Mouse (Mus musculus) lung, postnatal 25 days (tissue): ENCODE results near the gene Rpl37a.
A peak's percentile ranks its signal among the peaks of the same experiment; 100 is the strongest.

Experiments used
- DNase-seq: peaks from one replicate; pipeline ENCODE4 v3.0.0; 2022; ENCODE audit warnings: low spot score

Rpl37a gene

DNA sequence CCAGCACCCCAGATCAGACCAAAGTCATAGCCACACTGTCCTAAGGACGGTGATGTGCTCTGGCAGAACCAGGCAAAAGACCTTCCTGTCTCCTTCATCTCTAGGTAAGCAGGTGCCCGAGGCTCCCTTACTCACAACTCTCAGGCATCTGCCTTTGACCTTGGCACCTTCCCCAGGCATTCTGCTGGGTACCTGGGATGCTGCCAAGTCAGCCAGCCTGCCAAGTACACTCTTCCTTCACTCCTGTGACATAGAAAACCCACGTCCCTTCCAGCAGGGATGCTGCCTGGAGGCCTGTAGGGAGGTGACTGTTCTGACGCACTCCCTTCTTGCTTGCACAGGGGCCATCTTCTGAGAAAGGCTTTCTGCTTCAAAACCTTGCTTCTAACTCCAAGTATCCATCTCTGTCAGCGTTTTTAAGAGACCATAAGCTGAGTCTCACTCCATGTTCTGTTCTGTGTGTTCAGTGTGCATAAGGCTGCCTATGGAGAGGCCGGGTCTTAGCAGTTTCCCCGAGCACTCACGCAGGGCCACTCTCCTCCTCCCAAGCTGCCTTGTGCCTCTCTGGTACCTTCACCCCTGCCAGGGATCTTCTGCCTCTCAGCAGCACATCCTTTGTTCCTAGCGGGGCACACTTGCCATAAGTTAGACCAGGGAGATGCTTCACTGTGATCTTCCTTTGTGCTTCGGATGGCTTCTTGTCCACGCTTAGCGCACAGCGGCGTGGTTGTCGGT, 28.0 kb downstream of the Rpl37a start:
- DNase-seq: peak; percentile 24

DNA sequence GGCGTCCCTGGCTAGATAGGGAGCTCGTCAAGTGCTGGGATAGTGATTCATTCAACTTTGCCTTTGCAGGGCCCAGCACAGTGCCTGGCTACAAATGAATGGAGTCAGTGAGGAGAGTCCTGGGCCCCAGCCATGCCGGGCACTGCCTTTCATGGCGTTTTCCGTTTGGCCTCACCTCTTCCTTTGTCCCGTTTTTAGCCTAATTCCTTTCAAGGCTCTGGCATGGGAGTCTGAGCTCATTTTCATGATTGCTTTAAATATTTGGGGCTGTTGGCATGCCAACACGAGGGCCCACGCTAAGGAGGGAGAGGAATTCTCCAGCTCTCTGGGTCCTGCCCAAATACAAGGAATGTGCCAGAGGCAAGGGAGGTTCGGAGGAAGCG, 28.6 kb downstream of the Rpl37a start:
- DNase-seq: peak; percentile 21

DNA sequence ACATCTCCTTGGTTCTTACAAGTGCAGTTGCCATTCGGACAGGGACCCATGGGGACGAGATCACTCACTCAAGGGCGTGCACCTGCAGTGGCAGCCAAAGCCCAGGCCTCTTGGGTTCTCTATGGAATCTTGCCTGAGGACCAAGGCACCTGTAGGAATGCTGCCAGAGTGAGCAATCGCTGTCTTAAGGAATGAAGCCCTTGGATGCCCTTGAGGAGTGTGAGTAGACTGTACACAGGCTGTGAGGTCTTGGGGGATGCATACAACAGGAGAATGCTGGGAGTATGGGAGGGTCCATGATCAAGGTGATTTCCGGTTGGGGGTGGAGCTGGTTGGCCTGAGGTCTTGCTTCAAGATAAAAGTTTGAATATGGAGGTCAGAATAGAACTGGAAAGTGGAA, 30.3 kb downstream of the Rpl37a start:
- DNase-seq: no peak

DNA sequence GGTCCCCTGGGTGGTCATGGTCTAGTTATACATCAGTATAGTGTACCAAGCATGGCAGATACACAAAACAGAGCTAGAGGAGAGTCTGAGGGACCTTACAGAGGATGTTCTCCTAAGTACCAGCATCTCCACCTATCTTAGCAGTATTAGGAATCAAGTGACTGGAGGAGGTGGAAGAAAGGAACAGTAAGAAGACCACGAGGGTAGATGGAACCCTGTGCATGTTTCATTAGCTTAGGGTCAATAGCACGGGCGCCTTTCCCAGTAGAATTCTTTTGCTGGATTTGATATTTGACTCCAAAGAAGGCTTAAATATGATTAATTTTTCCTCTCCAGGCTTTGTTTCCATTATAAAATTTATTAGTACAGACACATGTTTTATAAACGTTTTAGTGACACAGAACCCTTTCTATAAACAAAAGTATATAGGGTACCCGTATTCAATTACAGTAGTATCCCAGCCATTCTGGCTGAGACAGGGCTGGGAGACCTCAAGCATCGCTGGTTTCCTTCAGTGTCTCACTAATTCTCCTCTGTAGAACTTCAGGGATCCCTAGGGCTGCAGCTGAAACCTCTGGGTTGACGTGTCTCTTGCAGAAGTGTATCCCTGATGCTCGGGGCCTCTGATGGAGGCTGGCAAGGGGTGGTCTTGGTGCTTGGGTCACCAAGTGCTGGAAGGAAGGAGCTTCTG, 33.9 kb downstream of the Rpl37a start:
- DNase-seq: no peak

DNA sequence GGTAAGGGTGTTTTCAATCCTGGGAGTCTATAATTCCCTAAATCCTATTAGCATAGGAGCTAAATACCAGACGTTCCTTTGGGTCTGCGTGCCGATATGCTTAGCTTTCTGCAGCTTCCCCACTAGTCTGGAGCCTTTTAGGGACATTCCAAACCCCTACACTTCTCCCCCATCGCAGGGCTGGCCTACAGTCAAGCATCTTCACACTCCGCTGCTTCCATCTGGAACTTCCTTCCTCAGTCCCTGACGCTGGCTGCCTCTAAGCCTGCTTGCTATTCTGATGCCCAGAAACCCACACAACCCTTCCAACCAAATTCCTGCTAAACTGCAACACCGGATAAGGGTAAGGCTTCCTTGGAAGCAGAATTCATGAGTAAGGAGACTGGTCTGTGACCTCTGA, 35.3 kb downstream of the Rpl37a start:
- no peak for DNase-seq

DNA sequence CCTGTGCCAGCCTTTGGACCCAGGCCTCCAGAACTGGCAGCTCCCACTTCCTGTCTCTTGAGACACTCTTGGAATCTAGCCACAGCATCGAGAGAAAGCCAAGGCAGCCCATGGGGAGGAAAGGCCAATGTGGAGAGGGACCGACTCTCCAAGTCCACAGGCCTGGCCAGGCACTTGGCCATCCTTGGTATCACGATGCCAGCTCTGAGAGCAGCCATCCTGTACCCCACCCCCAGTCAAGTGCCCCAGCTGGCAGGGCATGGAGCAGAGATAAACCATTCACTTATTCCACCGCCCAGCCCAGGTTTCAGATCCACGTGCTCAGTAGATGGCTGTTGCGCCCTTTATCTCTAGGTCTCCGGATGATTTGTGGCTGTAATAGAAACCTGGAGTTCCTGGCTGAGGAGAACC, 40.3 kb downstream of the Rpl37a start:
- peak; percentile 3 for DNase-seq

DNA sequence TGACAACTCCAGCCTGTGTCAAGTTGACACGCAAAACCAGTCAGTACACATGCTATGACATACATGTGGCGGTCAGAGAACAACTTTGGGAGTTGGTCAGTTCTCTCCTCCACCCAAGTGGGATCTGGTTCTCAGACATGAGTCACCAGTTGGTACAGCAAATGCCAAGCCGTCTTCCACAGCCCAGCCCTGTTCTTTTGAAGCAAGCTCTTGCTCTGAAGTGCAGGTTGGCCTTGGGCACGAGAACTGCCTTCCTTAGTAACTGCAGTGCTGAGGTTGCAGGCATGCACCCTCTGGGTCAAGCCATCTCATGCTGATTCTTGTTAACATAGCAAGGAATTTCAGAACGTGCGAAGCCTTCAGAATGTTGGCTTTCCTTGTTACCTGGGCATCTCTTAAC, 42.1 kb downstream of the Rpl37a start:
- peak; percentile 14 for DNase-seq

DNA sequence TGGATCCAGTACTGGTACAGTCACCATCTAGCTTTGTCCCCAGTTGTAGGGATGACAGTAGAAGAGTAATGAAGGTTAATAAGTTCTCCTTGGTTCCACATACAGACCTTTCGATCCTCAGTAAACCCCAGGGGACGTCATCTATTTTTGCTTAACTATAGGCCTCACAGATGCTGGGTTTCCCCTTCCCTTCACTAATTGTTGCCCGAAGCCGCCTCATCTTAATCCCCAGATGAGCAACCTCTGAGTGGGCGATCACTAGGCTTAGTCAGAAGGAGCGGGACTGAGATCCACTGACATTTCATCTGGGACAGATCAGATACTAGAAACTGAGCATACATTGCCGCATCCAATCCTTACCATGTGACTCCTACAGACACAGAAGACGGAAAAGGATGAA, 44.1 kb downstream of the Rpl37a start:
- no peak for DNase-seq

DNA sequence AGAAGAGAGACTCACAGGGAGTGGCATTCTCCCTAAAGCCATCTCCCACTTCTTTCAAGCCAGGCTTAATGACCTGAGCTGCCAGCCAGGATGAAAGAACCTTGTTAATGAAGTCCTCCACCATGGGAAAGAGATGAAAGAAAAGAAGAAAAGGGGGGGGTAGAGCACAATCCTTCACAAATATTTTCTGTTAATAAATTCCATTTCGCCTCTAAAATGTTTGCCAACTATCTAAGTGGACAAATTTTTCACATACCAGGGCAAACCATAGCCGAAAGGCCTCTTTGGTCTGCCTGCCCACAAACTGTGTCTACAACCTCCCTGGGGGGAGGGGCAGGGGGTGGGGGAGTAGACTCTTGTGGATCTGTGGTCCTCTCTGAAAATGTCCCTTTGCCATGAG, 44.7 kb downstream of the Rpl37a start:
- no peak for DNase-seq

DNA sequence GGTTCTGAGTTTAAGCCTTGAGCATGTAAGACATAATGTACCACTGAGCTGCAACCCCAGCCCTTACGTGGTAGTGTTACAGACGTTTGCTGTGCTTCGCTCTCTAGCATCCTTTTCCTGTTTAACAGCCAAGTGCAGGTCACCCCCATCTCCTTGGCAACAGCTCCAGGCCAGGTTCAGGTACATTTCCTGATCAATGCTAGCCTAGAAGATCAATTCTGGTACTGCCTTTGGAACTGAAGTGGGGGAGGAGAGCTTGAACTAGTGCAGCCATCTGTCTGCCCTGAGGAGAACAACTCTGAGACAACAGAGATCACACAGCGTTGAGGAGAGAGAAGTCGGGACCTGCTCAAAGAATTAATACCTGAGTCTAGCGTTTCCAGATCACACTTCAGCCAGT, 48.7 kb downstream of the Rpl37a start:
- no peak for DNase-seq
